Mouse (Mus musculus) CH12.LX (cell line): ENCODE data around the gene Rab2b. TPM values are rescaled to one million over a fixed set of nuclear protein-coding genes. Genes with fewer than 3 reads are reported as not detected.

Experiments used
- DNase-seq: peaks from one replicate; pipeline ENCODE4 v3.0.0-alpha.2; 2013; ENCODE audit errors: extremely low read depth
- H3K27ac ChIP-seq: 2 replicates; pipeline ENCODE4 v1.5.1; 2012; ENCODE audit warnings: low read depth, mild to moderate bottlenecking, control low read depth, moderate library complexity; ENCODE audit not compliant: insufficient read depth
- H3K27me3 ChIP-seq: replicated peaks from 2 replicates; pipeline ENCODE3; 2012; ENCODE audit warnings: inconsistent platforms
- H3K36me3 ChIP-seq, 2 experiments: replicated peaks in 1 of 2; 2 replicates each; pipeline versions ENCODE3 to v1.6.1; 2012; ENCODE audit warnings: inconsistent platforms in 1 of 2, low read length in 1 of 2, mild to moderate bottlenecking in 1 of 2, mixed read lengths in 1 of 2, moderate library complexity in 1 of 2; ENCODE audit not compliant: control insufficient read depth in 1 of 2, insufficient read depth in 1 of 2
- H3K4me1 ChIP-seq, 2 experiments: 2 replicates each; pipeline ENCODE4 v1.6.1; 2012; ENCODE audit warnings: inconsistent platforms in 1 of 2, moderate library complexity in 1 of 2; ENCODE audit not compliant: insufficient read depth in 2 of 2, control insufficient read depth in 1 of 2
- H3K4me2 ChIP-seq: 2 replicates; pipeline ENCODE4 v1.6.1; 2012; ENCODE audit warnings: low read depth, mild to moderate bottlenecking, control low read depth; ENCODE audit not compliant: poor library complexity, insufficient read depth, severe bottlenecking
- H3K4me3 ChIP-seq, 3 experiments: fragments of 150-350 bp in 1 of 3; sonication (generic) in 1 of 3; replicated peaks in 1 of 3; 2 replicates each; pipeline versions ENCODE3 to v1.5.1; 2011 to 2012; ENCODE audit warnings: low read depth in 2 of 3, low read length in 2 of 3, mild to moderate bottlenecking in 2 of 3, moderate library complexity in 2 of 3, control low read depth in 1 of 3, improper control_type of control experiment in 1 of 3, inconsistent platforms in 1 of 3, mixed read lengths in 1 of 3; ENCODE audit not compliant: poor library complexity in 1 of 3
- H3K79me2 ChIP-seq: replicated peaks from 2 replicates; pipeline ENCODE4 v1.6.1; 2012; ENCODE audit warnings: mild to moderate bottlenecking, moderate library complexity; ENCODE audit not compliant: control insufficient read depth, poor library complexity, insufficient read depth, severe bottlenecking; ENCODE audit errors: extremely low read depth
- H3K9ac ChIP-seq: 2 replicates; pipeline ENCODE4 v1.6.1; 2012; ENCODE audit warnings: low read depth, mild to moderate bottlenecking, control low read depth, moderate library complexity; ENCODE audit not compliant: insufficient read depth
- H3K9me3 ChIP-seq: replicated peaks from 2 replicates; pipeline ENCODE3; 2012; ENCODE audit warnings: low read length, inconsistent platforms, mixed read lengths
- CHD1 ChIP-seq: IDR thresholded peaks from 2 replicates; pipeline ENCODE4 v1.6.1; 2012; ENCODE audit warnings: low read depth, low read length, improper control_type of control experiment, inconsistent platforms
- CHD2 ChIP-seq: IDR thresholded peaks from 2 replicates; pipeline ENCODE4 v1.6.1; 2011; ENCODE audit warnings: low read length, improper control_type of control experiment
- ELF1 ChIP-seq: IDR thresholded peaks from 2 replicates; pipeline ENCODE4 v1.6.1; 2014; ENCODE audit warnings: low read depth, mild to moderate bottlenecking, inconsistent platforms, low read length, improper control_type of control experiment
- ETS1 ChIP-seq: conservative IDR thresholded peaks from 2 replicates; pipeline ENCODE4 v1.6.1; 2012; ENCODE audit warnings: low read depth, mild to moderate bottlenecking, inconsistent platforms, low read length, improper control_type of control experiment, moderate library complexity
- HCFC1 ChIP-seq: IDR thresholded peaks from 2 replicates; pipeline ENCODE4 v1.6.1; 2012; ENCODE audit warnings: low read depth, mild to moderate bottlenecking, inconsistent platforms, low read length, improper control_type of control experiment
- JUN ChIP-seq: IDR thresholded peaks from 2 replicates; pipeline ENCODE4 v1.6.1; 2011; ENCODE audit warnings: low read depth, mild to moderate bottlenecking, low read length, improper control_type of control experiment, moderate library complexity; ENCODE audit not compliant: insufficient read depth
- KAT2A ChIP-seq: IDR thresholded peaks from 2 replicates; pipeline ENCODE4 v1.6.1; 2012; ENCODE audit warnings: low read length, improper control_type of control experiment, inconsistent platforms; ENCODE audit not compliant: insufficient replicate concordance
- MAFK ChIP-seq: IDR thresholded peaks from 2 replicates; pipeline ENCODE4 v1.6.1; 2011; ENCODE audit warnings: low read length, improper control_type of control experiment; ENCODE audit not compliant: insufficient replicate concordance
- MAX ChIP-seq: IDR thresholded peaks from 2 replicates; pipeline ENCODE4 v1.6.1; 2011; ENCODE audit warnings: low read length, improper control_type of control experiment
- MXI1 ChIP-seq: IDR thresholded peaks from 2 replicates; pipeline ENCODE4 v1.6.1; 2011; ENCODE audit warnings: mild to moderate bottlenecking, low read depth, low read length, improper control_type of control experiment
- MYC ChIP-seq: IDR thresholded peaks from 2 replicates; pipeline ENCODE4 v1.6.1; 2011; ENCODE audit warnings: low read depth, mild to moderate bottlenecking, improper control_type of control experiment, low read length
- PAX5 ChIP-seq: IDR thresholded peaks from 2 replicates; pipeline ENCODE4 v1.6.1; 2012; ENCODE audit warnings: low read length, inconsistent platforms, mixed read lengths
- POLR2A ChIP-seq: IDR thresholded peaks from 2 replicates; pipeline ENCODE4 v1.6.1; 2011; ENCODE audit warnings: low read depth, mild to moderate bottlenecking, improper control_type of control experiment, low read length
- UBTF ChIP-seq: IDR thresholded peaks from 2 replicates; pipeline ENCODE4 v1.6.1; 2012; ENCODE audit warnings: low read depth, mild to moderate bottlenecking, inconsistent platforms, low read length, improper control_type of control experiment, moderate library complexity
- USF1 ChIP-seq: IDR thresholded peaks from 2 replicates; pipeline ENCODE4 v1.6.1; 2014; ENCODE audit warnings: low read depth, mild to moderate bottlenecking, inconsistent platforms, low read length, improper control_type of control experiment
- ZMIZ1 ChIP-seq: IDR thresholded peaks from 2 replicates; pipeline ENCODE4 v1.6.1; 2012; ENCODE audit warnings: low read depth, mild to moderate bottlenecking, inconsistent platforms, low read length, improper control_type of control experiment
- ZNF384 ChIP-seq: IDR thresholded peaks from 2 replicates; pipeline ENCODE4 v1.6.1; 2012; ENCODE audit warnings: low read depth, low read length, improper control_type of control experiment, inconsistent platforms
- dilution Hi-C: fragments of 300-500 bp; cut with MboI; formaldehyde crosslinking; loops from 2 replicates; pipeline ENCODE4 v1.14.3; 2020; ENCODE audit warnings: low sequenced_read_pairs; ENCODE audit not compliant: extremely low pct_unique_long_range_greater_than_20kb, extremely low pct_ligation_motif_present
- in situ Hi-C: fragments of 300-500 bp; cut with MboI; formaldehyde crosslinking; loops from 3 replicates; pipeline ENCODE4 v1.14.3; 2019; ENCODE audit warnings: low sequenced_read_pairs, low pct_ligation_motif_present, low pct_unique_long_range_greater_than_20kb, mixed read lengths
- polyA plus RNA-seq: library from polyadenylated mRNA; unstranded; fragments of >175 nt; gene quantifications from 2 replicates; pipeline ENCODE4 v1.2.1, GENCODE M21; 2012; ENCODE audit warnings: low read depth; ENCODE audit not compliant: insufficient read length
- total RNA-seq, 2 experiments: library from RNA; depleted of rRNA; stranded (reverse); fragments of 300-350 nt in 1 of 2; fragments of >200 nt in 1 of 2; gene quantifications; 2 replicates each; pipeline ENCODE4 v1.2.3; 2012 to 2014

Gene Rab2b
- total and polyA plus RNA-seq, 3 experiments, result 4.6 to 10.2 (median 6.9) TPM

- no peak for DNase-seq
- dilution Hi-C loops (no loop called here), in situ Hi-C loops (no loop called here)
- no peak overlapping the region for H3K27ac ChIP-seq
- H3K27me3 ChIP-seq, result no peaks in the 10 kb centered on the region
- peaks cover 39 to 61% of the 10 kb centered on the region in 2 experiments for H3K36me3 ChIP-seq
- no peak for TF ChIP-seq ZNF384
- no peak for TF ChIP-seq POLR2A
- no peak for TF ChIP-seq HCFC1
- no peak for TF ChIP-seq ETS1
- 0 out of 2 replicates have a peak, but pooled peaks have one; percentile 44 for TF ChIP-seq MAFK
- no peak overlapping the region for H3K9ac ChIP-seq
- peaks cover 0 to 16% of the 10 kb centered on the region in 2 experiments; a peak in 2 of 4 replicates for H3K4me1 ChIP-seq
- no peak overlapping the region for H3K4me2 ChIP-seq
- H3K9me3 ChIP-seq, result no peaks in the 10 kb centered on the region
- peaks cover 48% of the 10 kb centered on the region for H3K79me2 ChIP-seq
- H3K4me3 ChIP-seq, result no peak overlapping the region
These were observed 4.3 kb upstream of the Rab2b start for GRCm38 (mm10) chr14:52283629-52284028.

- Histone ChIP-seq H3K4me3 (peak overlapping the region; percentile 68 to 96 (median 77)), H3K4me1 (peaks cover 4 to 22% of the 10 kb centered on the region in 2 experiments; a peak in 3 of 4 replicates), H3K27ac (peak overlapping the region; percentile 59), H3K9ac (peak overlapping the region; percentile 87), H3K27me3 (no peaks in the 10 kb centered on the region), H3K36me3 (peaks cover 17 to 41% of the 10 kb centered on the region in 2 experiments), H3K79me2 (peaks cover 51% of the 10 kb centered on the region), H3K9me3 (no peaks in the 10 kb centered on the region), H3K4me2 (peak overlapping the region; percentile 96; the same call in 1 of the 2 replicates)
- no peak for TF ChIP-seq ZNF384
- no peak for TF ChIP-seq USF1
- TF ChIP-seq ZMIZ1, result no peak
- TF ChIP-seq JUN, result no peak
- TF ChIP-seq CHD2, result peak; percentile 42; the same call in 1 of the 2 replicates
- no peak for TF ChIP-seq PAX5
- no peak for TF ChIP-seq MYC
- no peak for TF ChIP-seq KAT2A
- TF ChIP-seq MAX, result peak; percentile 25; the same call in 1 of the 2 replicates
- no peak for TF ChIP-seq UBTF
- DNase-seq, result peak; percentile 37
- dilution Hi-C loops (no loop called here), in situ Hi-C loops (no loop called here)
These were observed 389 bp upstream of the Rab2b start for GRCm38 (mm10) chr14:52279747-52280120.

GRCm38 (mm10) chr14:52277210-52277609 is 2.1 kb downstream of the Rab2b start:
- H3K36me3 ChIP-seq, result peaks cover 8 to 32% of the 10 kb centered on the region in 2 experiments
- TF ChIP-seq MAFK (peak; percentile 87), JUN (no peak), ELF1 (no peak), KAT2A (no peak), CHD1 (no peak), MXI1 (no peak)
- no peaks in the 10 kb centered on the region for H3K27me3 ChIP-seq
- DNase-seq, result no peak
- dilution Hi-C loops, result no loop called here
- H3K79me2 ChIP-seq, result peaks cover 27% of the 10 kb centered on the region
- in situ Hi-C loops, result no loop called here
- H3K4me2 ChIP-seq, result no peak overlapping the region
- H3K9ac ChIP-seq, result no peak overlapping the region
- no peak overlapping the region for H3K27ac ChIP-seq
- H3K9me3 ChIP-seq, result no peaks in the 10 kb centered on the region
- no peak overlapping the region for H3K4me3 ChIP-seq
- peaks cover 4 to 27% of the 10 kb centered on the region in 2 experiments; a peak in 3 of 4 replicates for H3K4me1 ChIP-seq
